ENCODE assay signal across 11 mouse cellular contexts in the genomic region with DNA sequence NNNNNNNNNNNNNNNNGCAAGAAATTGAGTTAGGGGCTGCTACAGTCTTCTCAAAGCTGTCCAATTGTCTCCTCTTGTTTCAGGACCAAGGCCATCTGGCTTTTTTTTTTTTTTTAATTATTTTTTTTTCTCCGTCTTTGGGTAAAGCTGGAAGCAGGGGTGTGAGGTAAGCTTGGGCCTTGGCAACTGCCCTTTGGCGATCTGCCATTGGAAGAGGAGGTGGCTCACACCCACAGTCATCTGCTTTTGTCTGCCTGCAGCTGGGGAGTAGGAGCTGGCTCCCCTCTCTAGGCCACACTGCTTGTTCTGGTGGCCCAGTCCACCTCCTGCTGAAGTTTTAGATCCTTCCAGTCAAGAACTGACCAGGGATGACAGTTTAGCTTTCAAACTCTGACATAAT. TPM values are rescaled to one million over a fixed set of nuclear protein-coding genes. Genes with fewer than 3 reads are reported as not detected.
DNase-seq lines count a peak whose midpoint lies in the region; ATAC-seq and TF ChIP-seq lines count a peak whose summit lies in the region.
"Had no signal": no experiment of that assay in that cellular context is flagged by ENCODE, and none has a peak within 500 bp of the region (broad histone marks: within the 10 kb centered on the region; RNA-seq: fewer than 3 reads in every experiment).

No protein-coding gene starts in this region.

- no peak for TF ChIP-seq CTCF in layer of hippocampus, adult 2 months (conservative IDR thresholded peaks at IDR 0.05)

- peak; percentile 87 to 89 for DNase-seq in cerebellum, postnatal 10 days
- no peak for DNase-seq in cerebellum, adult 8-10 months
- DNase-seq in layer of hippocampus, adult 2 months (ENCODE audit: low spot score in 2 of 2), result peak in 1 of 2 experiments; percentile 44
- no peak for DNase-seq in layer of hippocampus, postnatal 36 days
- peak; percentile 94 for DNase-seq in MN1 (ENCODE audit: low spot score)
- DNase-seq in gastrocnemius, postnatal 10 days, result peak; percentile 14
- DNase-seq: liver had no signal

- ATAC-seq in activated CD4-positive, CD25-positive, alpha-beta regulatory T cell, adult 4 months, result no peak
- no peak for ATAC-seq in megakaryocyte-erythroid progenitor cell, adult 5-6 weeks (replicated peaks; ENCODE audit: low FRiP score, low TSS enrichment, poor library complexity, severe bottlenecking)
- ATAC-seq: midbrain, embryonic 15.5 days had no signal

- H3K4me3 ChIP-seq in layer of hippocampus, adult 2 months, result no peak overlapping the region
- H3K4me3 ChIP-seq: forebrain, embryonic 10.5 days; midbrain, embryonic 15.5 days had no signal

- peak overlapping the region; percentile 25; the same call in 1 of the 2 replicates for H3K27ac ChIP-seq in layer of hippocampus, adult 2 months
- H3K27ac ChIP-seq: forebrain, embryonic 10.5 days; midbrain, embryonic 15.5 days had no signal

RNA-seq across cellular contexts. Expression of a gene that starts 34.3 kb away (rescaled TPM):
- total RNA-seq in layer of hippocampus, adult 2 months (2021), result 10 to 100 TPM; 18.6 to 20.9 TPM
- total RNA-seq in layer of hippocampus, postnatal 36 days (2021), result 10 to 100 TPM; 16.2 to 17.3 TPM
- total RNA-seq in gastrocnemius, postnatal 10 days (2021), result 10 to 100 TPM; 11.9 to 16.4 TPM
- 10 to 100 TPM; 26.7 to 33.3 TPM for polyA plus RNA-seq in activated CD4-positive, CD25-positive, alpha-beta regulatory T cell, adult 4 months (2017; shearing (Covaris generic))
- total RNA-seq in megakaryocyte-erythroid progenitor cell, adult 5-6 weeks (2014; fragmentation: Nextera tagmentation), result 70.2 and 107 TPM in 2 replicates
- total RNA-seq in megakaryocyte-erythroid progenitor cell, adult 5-6 weeks (2017), result 75.1 and 92.8 TPM in 2 replicates

Comparison
In these comparisons a context has a peak if more than half of its experiments do, and no peak if none do; other contexts are left out.
1. DNase-seq: peak in cerebellum, postnatal 10 days (2 of 2), MN1 (single experiment) and gastrocnemius, postnatal 10 days (single experiment); none in cerebellum, adult 8-10 months (single experiment) and layer of hippocampus, postnatal 36 days (0 of 2).